Mouse (Mus musculus) midbrain, embryonic 11.5 days (tissue): ENCODE data around the gene Ufsp2. TPM values are rescaled to one million over a fixed set of nuclear protein-coding genes. Genes with fewer than 3 reads are reported as not detected.

ENCODE experiments used
- ATAC-seq: fragments of 200-750 bp; cut with Nextera tagmentation; 2 replicates; pipeline ENCODE4 v1.8.0; 2017; ENCODE audit warnings: moderate TSS enrichment, moderate library complexity; ENCODE audit not compliant: low FRiP score
- DNase-seq: peaks from one replicate; pipeline ENCODE4 v3.0.0; 2015; ENCODE audit warnings: low spot score; ENCODE audit errors: missing footprints
- H3K27ac ChIP-seq: fragments of 300-500 bp; sonication (generic); 2 replicates; pipeline ENCODE4 v1.5.1; 2014; ENCODE audit warnings: low read depth, low read length
- H3K27me3 ChIP-seq: fragments of 300-500 bp; sonication (generic); 2 replicates; pipeline ENCODE4 v1.6.1; 2014; ENCODE audit warnings: mild to moderate bottlenecking, low read length, moderate library complexity, mixed read lengths; ENCODE audit not compliant: control insufficient read depth, insufficient read depth
- H3K36me3 ChIP-seq: fragments of 300-500 bp; sonication (generic); 2 replicates; pipeline ENCODE4 v1.6.1; 2014; ENCODE audit warnings: mild to moderate bottlenecking, low read length, moderate library complexity, mixed read lengths; ENCODE audit not compliant: control insufficient read depth, insufficient read depth
- H3K4me1 ChIP-seq: fragments of 300-500 bp; sonication (generic); 2 replicates; pipeline ENCODE4 v1.6.1; 2014; ENCODE audit warnings: low read length; ENCODE audit not compliant: control insufficient read depth, insufficient read depth
- H3K4me2 ChIP-seq: fragments of 300-500 bp; sonication (generic); 2 replicates; pipeline ENCODE4 v1.6.1; 2014; ENCODE audit warnings: mild to moderate bottlenecking, moderate library complexity
- H3K4me3 ChIP-seq: fragments of 300-500 bp; sonication (generic); 2 replicates; pipeline ENCODE4 v1.5.1; 2014; ENCODE audit warnings: low read depth, low read length
- H3K9ac ChIP-seq: fragments of 300-500 bp; sonication (generic); 2 replicates; pipeline ENCODE4 v1.6.1; 2014; ENCODE audit warnings: low read length
- H3K9me3 ChIP-seq: fragments of 300-500 bp; sonication (generic); 2 replicates; pipeline ENCODE4 v1.6.1; 2016; ENCODE audit warnings: low read length; ENCODE audit not compliant: control insufficient read depth
- WGBS: fragments of 180-500 bp; shearing (Covaris S2); extraction: QIAGEN DNeasy Blood & Tissue Kit; methylation state at CpG from one replicate; pipeline ENCODE4 v1.1.7; 2014; 5-methylcytosine and 5-hydroxymethylcytosine counted together
- polyA plus RNA-seq: library from polyadenylated mRNA; unstranded; fragments of >200 nt; fragmentation: Nextera tagmentation; extraction: Ambion mirVana; gene quantifications from 2 replicates; pipeline ENCODE4 v1.2.1, GENCODE M21; 2014

Gene Ufsp2
- polyA plus RNA-seq, 1 experiment from 2014 or later, result 55.0 TPM

- H3K9me3 ChIP-seq, result no peaks in the 10 kb centered on the region
- no peak overlapping the region for H3K4me2 ChIP-seq
- no peaks in the 10 kb centered on the region for H3K27me3 ChIP-seq
- no peak overlapping the region for H3K27ac ChIP-seq
- DNase-seq (no peak), ATAC-seq (no peak)
- H3K36me3 ChIP-seq, result no peaks in the 10 kb centered on the region
- H3K9ac ChIP-seq, result no peak overlapping the region
- 91% methylated on average over 3 of the region's 3 CpGs for WGBS
- peaks cover 7% of the 10 kb centered on the region; the same call in 1 of the 2 replicates for H3K4me1 ChIP-seq
- H3K4me3 ChIP-seq, result no peak overlapping the region
These were observed 31.8 kb downstream of the Ufsp2 start for GRCm38 (mm10) chr8:46007050-46007672.

- H3K27me3 ChIP-seq, result no peaks in the 10 kb centered on the region
- H3K27ac ChIP-seq, result no peak overlapping the region
- 48% methylated on average over 2 of the region's 2 CpGs for WGBS
- no peaks in the 10 kb centered on the region for H3K36me3 ChIP-seq
- peaks cover 7% of the 10 kb centered on the region; the same call in 1 of the 2 replicates for H3K4me1 ChIP-seq
- no peak for DNase-seq
- ATAC-seq, result peak; percentile 46; the same call in 1 of the 2 replicates
- peak overlapping the region; percentile 34 for H3K4me2 ChIP-seq
- H3K4me3 ChIP-seq, result no peak overlapping the region
- no peak overlapping the region for H3K9ac ChIP-seq
- H3K9me3 ChIP-seq, result no peaks in the 10 kb centered on the region
These were observed 35.0 kb downstream of the Ufsp2 start for GRCm38 (mm10) chr8:46010306-46010705.

GRCm38 (mm10) chr8:46010746-46011680 lies 35.7 kb downstream of the Ufsp2 start:
- H3K27ac ChIP-seq, result no peak overlapping the region
- H3K9me3 ChIP-seq, result no peaks in the 10 kb centered on the region
- H3K27me3 ChIP-seq, result no peaks in the 10 kb centered on the region
- ATAC-seq, result peak; percentile 50
- WGBS, result 13% methylated on average over 17 of the region's 17 CpGs
- H3K4me2 ChIP-seq, result peak overlapping the region; percentile 34
- DNase-seq, result peak; percentile 89
- H3K4me1 ChIP-seq, result peaks cover 7% of the 10 kb centered on the region; the same call in 1 of the 2 replicates
- no peaks in the 10 kb centered on the region for H3K36me3 ChIP-seq
- no peak overlapping the region for H3K4me3 ChIP-seq
- H3K9ac ChIP-seq, result no peak overlapping the region

- 92% methylated on average over 9 of the region's 9 CpGs for WGBS
- no peak for ATAC-seq
- H3K4me3 ChIP-seq, result no peak overlapping the region
These were observed 46.9 kb downstream of the Ufsp2 start for GRCm38 (mm10) chr8:46022203-46022602.

GRCm38 (mm10) chr8:46022758-46023157 lies 47.4 kb downstream of the Ufsp2 start:
- no peaks in the 10 kb centered on the region for H3K36me3 ChIP-seq
- H3K9me3 ChIP-seq, result no peaks in the 10 kb centered on the region
- no peak for DNase-seq
- H3K9ac ChIP-seq, result no peak overlapping the region
- no peak overlapping the region for H3K4me2 ChIP-seq
- 95% methylated on average over 9 of the region's 9 CpGs for WGBS
- H3K4me3 ChIP-seq, result no peak overlapping the region
- no peak for ATAC-seq
- no peak overlapping the region for H3K27ac ChIP-seq
- H3K27me3 ChIP-seq, result no peaks in the 10 kb centered on the region
- no peaks in the 10 kb centered on the region for H3K4me1 ChIP-seq

More at GRCm38 (mm10) chr8:46022203-46022602, 46.9 kb downstream of the Ufsp2 start:
- Histone ChIP-seq H3K9ac (no peak overlapping the region), H3K36me3 (no peaks in the 10 kb centered on the region), H3K27me3 (no peaks in the 10 kb centered on the region), H3K27ac (no peak overlapping the region), H3K9me3 (no peaks in the 10 kb centered on the region), H3K4me2 (no peak overlapping the region), H3K4me1 (no peaks in the 10 kb centered on the region)
- DNase-seq, result no peak

GRCm38 (mm10) chr8:46024392-46024791 lies 49.1 kb downstream of the Ufsp2 start:
- whole genome bisulfite sequencing, result 70% methylated on average over 4 of the region's 4 CpGs
- no peak overlapping the region for H3K9ac ChIP-seq
- no peak for DNase-seq
- H3K27ac ChIP-seq, result no peak overlapping the region
- no peak overlapping the region for H3K4me3 ChIP-seq
- H3K9me3 ChIP-seq, result no peaks in the 10 kb centered on the region
- H3K36me3 ChIP-seq, result no peaks in the 10 kb centered on the region
- no peak for ATAC-seq
- H3K4me1 ChIP-seq, result no peaks in the 10 kb centered on the region
- no peaks in the 10 kb centered on the region for H3K27me3 ChIP-seq
- no peak overlapping the region for H3K4me2 ChIP-seq

- Histone ChIP-seq H3K9ac (no peak overlapping the region), H3K4me1 (no peaks in the 10 kb centered on the region), H3K36me3 (no peaks in the 10 kb centered on the region), H3K27me3 (no peaks in the 10 kb centered on the region), H3K4me2 (no peak overlapping the region), H3K4me3 (no peak overlapping the region), H3K27ac (no peak overlapping the region), H3K9me3 (no peaks in the 10 kb centered on the region)
- ATAC-seq (no peak), DNase-seq (no peak)
- WGBS, result 67% methylated on average over 11 of the region's 11 CpGs
These were observed 60.9 kb downstream of the Ufsp2 start for GRCm38 (mm10) chr8:46036217-46036616.

GRCm38 (mm10) chr8:46039666-46040065 lies 64.3 kb downstream of the Ufsp2 start:
- Histone ChIP-seq H3K9ac (no peak overlapping the region), H3K36me3 (no peaks in the 10 kb centered on the region), H3K27me3 (no peaks in the 10 kb centered on the region), H3K4me3 (no peak overlapping the region), H3K9me3 (no peaks in the 10 kb centered on the region), H3K27ac (no peak overlapping the region), H3K4me1 (no peaks in the 10 kb centered on the region), H3K4me2 (no peak overlapping the region)
- DNase-seq (no peak), ATAC-seq (no peak)
- 97% methylated on average over 1 of the region's 1 CpGs for WGBS

GRCm38 (mm10) chr8:46040260-46040659 lies 64.9 kb downstream of the Ufsp2 start:
- Histone ChIP-seq H3K36me3 (no peaks in the 10 kb centered on the region), H3K27ac (no peak overlapping the region), H3K4me1 (no peaks in the 10 kb centered on the region), H3K4me2 (no peak overlapping the region), H3K9me3 (no peaks in the 10 kb centered on the region), H3K9ac (no peak overlapping the region), H3K4me3 (no peak overlapping the region), H3K27me3 (no peaks in the 10 kb centered on the region)
- DNase-seq, result no peak
- ATAC-seq, result no peak
- WGBS, result 86% methylated on average over 13 of the region's 13 CpGs
